Mouse (Mus musculus) midbrain, postnatal 0 days (tissue): ENCODE measurements around the gene Fam3c. TPM values are rescaled to one million over a fixed set of nuclear protein-coding genes. Genes with fewer than 3 reads are reported as not detected.

Source experiments
- ATAC-seq: fragments of 200-750 bp; cut with Nextera tagmentation; 2 replicates; pipeline ENCODE4 v1.8.0; 2017; ENCODE audit warnings: moderate number of reproducible peaks, mild to moderate bottlenecking, moderate TSS enrichment, moderate library complexity; ENCODE audit not compliant: low FRiP score
- DNase-seq: peaks from one replicate; pipeline ENCODE4 v3.0.0-alpha.2; 2015; ENCODE audit warnings: low spot score
- H3K27ac ChIP-seq: fragments of 300-500 bp; sonication (generic); 2 replicates; pipeline ENCODE4 v1.5.1; 2014; ENCODE audit warnings: low read depth, mild to moderate bottlenecking, low read length, mixed read lengths
- H3K27me3 ChIP-seq: fragments of 300-500 bp; sonication (generic); 2 replicates; pipeline ENCODE4 v1.6.1; 2014; ENCODE audit warnings: low read length, control low read depth, mixed read lengths; ENCODE audit not compliant: insufficient read depth
- H3K36me3 ChIP-seq: fragments of 300-500 bp; sonication (generic); 2 replicates; pipeline ENCODE4 v1.6.1; 2014; ENCODE audit warnings: low read length, control low read depth, mixed read lengths; ENCODE audit not compliant: insufficient read depth
- H3K4me1 ChIP-seq: fragments of 300-500 bp; sonication (generic); 2 replicates; pipeline ENCODE4 v1.6.1; 2014; ENCODE audit warnings: mild to moderate bottlenecking, control low read depth, antibody characterized with exemption, low read length, mixed read lengths; ENCODE audit not compliant: insufficient read depth
- H3K4me2 ChIP-seq: fragments of 300-500 bp; sonication (generic); 2 replicates; pipeline ENCODE4 v1.6.1; 2014; ENCODE audit warnings: low read depth, mild to moderate bottlenecking, low read length, mixed read lengths; ENCODE audit not compliant: poor library complexity, severe bottlenecking
- H3K4me3 ChIP-seq: fragments of 300-500 bp; sonication (generic); 2 replicates; pipeline ENCODE4 v1.5.1; 2014; ENCODE audit warnings: low read depth, mild to moderate bottlenecking, low read length, moderate library complexity
- H3K9ac ChIP-seq: fragments of 300-500 bp; sonication (generic); replicated peaks from 2 replicates; pipeline ENCODE4 v1.6.1; 2014; ENCODE audit warnings: mild to moderate bottlenecking, low read length, moderate library complexity, mixed read lengths; ENCODE audit not compliant: poor library complexity, severe bottlenecking
- H3K9me3 ChIP-seq: fragments of 300-500 bp; sonication (generic); 2 replicates; pipeline ENCODE4 v1.6.1; 2016; ENCODE audit warnings: low read length, control low read depth
- CTCF ChIP-seq: IDR thresholded peaks from 2 replicates; pipeline ENCODE4 v1.5.1; 2016; ENCODE audit warnings: antibody characterized with exemption, mild to moderate bottlenecking
- WGBS: fragments of 180-500 bp; shearing (Covaris S2); extraction: QIAGEN DNeasy Blood & Tissue Kit; methylation state at CpG from one replicate; pipeline ENCODE4 v1.1.7; 2014; 5-methylcytosine and 5-hydroxymethylcytosine counted together
- polyA plus RNA-seq: library from polyadenylated mRNA; unstranded; fragments of >200 nt; fragmentation: Nextera tagmentation; extraction: Ambion mirVana; gene quantifications from 2 replicates; pipeline ENCODE4 v1.2.1, GENCODE M21; 2015
- total RNA-seq: library from RNA; depleted of rRNA; stranded (reverse); fragments of >200 nt; gene quantifications from 2 replicates; pipeline ENCODE4 v1.2.3, GENCODE M21; 2014

Gene Fam3c
- total and polyA plus RNA-seq, 2 experiments from 2014 or later: 68.7 to 135 TPM

DNA sequence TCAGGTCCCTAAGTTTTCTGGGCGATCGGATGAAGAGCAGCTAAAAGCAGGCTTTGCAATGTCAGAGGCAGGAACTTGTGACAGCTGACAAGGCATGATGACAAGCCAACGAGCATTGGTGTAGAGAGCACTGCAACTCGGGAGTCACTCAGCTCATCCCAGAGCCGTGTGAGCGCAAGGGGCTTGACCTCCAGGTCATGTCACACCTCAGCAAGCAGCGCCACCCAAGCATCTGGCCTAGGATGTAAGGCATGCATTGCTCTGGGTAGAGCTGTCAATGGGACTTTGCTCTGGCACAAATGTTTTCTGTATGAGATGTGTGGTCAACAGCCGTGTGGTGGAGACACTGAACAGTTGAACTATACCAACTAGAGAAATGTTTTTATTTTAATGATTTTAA, 28.1 kb downstream of the Fam3c start:
- ATAC-seq: no peak
- Histone ChIP-seq H3K9ac (no peak overlapping the region), H3K4me3 (no peak overlapping the region), H3K4me2 (no peak overlapping the region), H3K36me3 (0 out of 2 replicates have a peak, but pooled peaks cover 7% of the 10 kb centered on the region), H3K4me1 (no peaks in the 10 kb centered on the region), H3K27me3 (no peaks in the 10 kb centered on the region), H3K27ac (no peak overlapping the region), H3K9me3 (no peaks in the 10 kb centered on the region)
- no peak for DNase-seq
- 72% methylated on average over 8 of the region's 8 CpGs for WGBS
- TF ChIP-seq CTCF: no peak

DNA sequence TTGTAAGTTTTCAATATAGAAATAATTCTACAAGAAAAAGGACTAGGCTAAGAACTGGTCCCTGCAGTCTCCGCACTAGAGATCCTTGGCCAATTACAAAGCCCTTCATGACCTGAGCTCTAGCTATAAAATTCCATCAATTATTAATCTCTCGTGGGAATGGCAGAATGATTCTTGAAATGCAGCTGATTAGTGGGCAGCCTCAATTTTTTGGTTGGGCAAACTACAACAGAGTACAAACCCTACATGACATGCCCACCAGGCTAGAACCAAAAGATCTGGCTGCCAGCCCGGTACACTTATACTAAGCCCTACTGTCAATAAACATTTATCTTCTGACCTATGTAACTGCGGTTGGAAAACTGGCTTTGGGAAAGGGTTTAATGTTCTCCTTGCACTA, 29.0 kb downstream of the Fam3c start:
- H3K9me3 ChIP-seq: no peaks in the 10 kb centered on the region
- no peak overlapping the region for H3K4me3 ChIP-seq
- 0 out of 2 replicates have a peak, but pooled peaks cover 7% of the 10 kb centered on the region for H3K36me3 ChIP-seq
- H3K27ac ChIP-seq: no peak overlapping the region
- DNase-seq: no peak
- H3K4me2 ChIP-seq: no peak overlapping the region
- no peak for ATAC-seq
- WGBS: 54% methylated on average over 4 of the region's 4 CpGs
- no peak overlapping the region for H3K9ac ChIP-seq
- no peak for TF ChIP-seq CTCF
- no peaks in the 10 kb centered on the region for H3K27me3 ChIP-seq
- H3K4me1 ChIP-seq: no peaks in the 10 kb centered on the region

DNA sequence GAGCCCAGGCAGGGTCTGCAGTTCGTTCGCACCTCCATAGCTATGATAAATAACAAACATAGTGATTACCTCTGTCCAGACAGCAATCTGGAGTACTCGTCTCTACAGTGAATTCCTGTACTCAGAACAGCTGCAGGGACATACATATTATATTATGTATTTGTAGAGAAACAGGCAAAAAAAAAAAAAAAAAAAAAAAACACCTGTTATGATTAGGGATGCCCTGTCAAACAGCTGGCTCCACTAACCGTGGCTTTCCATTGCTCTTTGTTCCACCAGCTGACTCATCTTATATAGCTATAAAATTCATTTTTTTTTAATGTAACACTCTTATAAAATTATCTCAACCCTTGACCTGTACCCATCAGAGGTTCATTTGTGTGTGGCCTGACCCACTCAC, 29.8 kb downstream of the Fam3c start:
- no peaks in the 10 kb centered on the region for H3K9me3 ChIP-seq
- H3K4me3 ChIP-seq: no peak overlapping the region
- H3K4me1 ChIP-seq: no peaks in the 10 kb centered on the region
- no peak for DNase-seq
- 0 out of 2 replicates have a peak, but pooled peaks cover 7% of the 10 kb centered on the region for H3K36me3 ChIP-seq
- no peaks in the 10 kb centered on the region for H3K27me3 ChIP-seq
- no peak overlapping the region for H3K4me2 ChIP-seq
- ATAC-seq: no peak
- H3K27ac ChIP-seq: no peak overlapping the region
- no peak for TF ChIP-seq CTCF
- H3K9ac ChIP-seq: no peak overlapping the region
- WGBS: 90% methylated on average over 4 of the region's 4 CpGs

DNA sequence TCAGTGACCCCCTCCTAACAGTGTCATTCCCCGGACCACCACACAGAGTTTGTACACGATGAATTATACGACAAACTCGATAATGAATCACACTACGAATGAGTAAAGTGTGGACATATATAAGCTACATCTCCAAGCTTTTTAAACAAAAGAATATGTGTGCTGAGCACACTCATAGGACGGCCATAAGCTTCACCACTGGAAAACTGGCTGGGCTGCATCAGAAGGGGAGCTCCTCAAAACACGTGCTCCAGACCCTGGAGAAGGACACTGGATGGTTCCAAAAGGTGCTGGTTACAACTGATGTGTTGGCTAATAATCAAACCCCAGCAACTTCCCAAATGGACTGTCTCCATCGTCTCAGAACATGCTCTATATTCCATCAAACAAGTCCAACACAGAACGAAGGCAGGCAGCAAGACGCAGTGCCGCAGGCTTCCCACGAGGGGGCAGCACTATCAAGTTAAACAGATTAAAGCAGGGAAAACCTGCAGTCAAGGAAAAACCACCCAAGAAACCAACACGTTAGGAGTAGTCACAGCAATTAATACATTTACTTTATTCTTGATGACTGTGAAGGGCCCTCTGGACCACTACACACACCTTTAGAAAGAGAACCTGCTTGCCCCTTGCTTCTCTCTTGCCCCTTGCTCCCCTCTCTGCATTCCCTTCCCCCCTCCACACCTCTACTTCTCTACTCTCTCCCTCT, 30.5 kb downstream of the Fam3c start:
- Histone ChIP-seq H3K27me3 (no peaks in the 10 kb centered on the region), H3K4me1 (no peaks in the 10 kb centered on the region), H3K9me3 (no peaks in the 10 kb centered on the region), H3K4me2 (no peak overlapping the region), H3K36me3 (peaks cover 7% of the 10 kb centered on the region; the same call in 1 of the 2 replicates), H3K9ac (no peak overlapping the region), H3K27ac (no peak overlapping the region), H3K4me3 (no peak overlapping the region)
- WGBS: 57% methylated on average over 13 of the region's 13 CpGs
- peak; percentile 94 for TF ChIP-seq CTCF
- ATAC-seq (peak; percentile 64; the same call in 1 of the 2 replicates), DNase-seq (peak; percentile 84)

DNA sequence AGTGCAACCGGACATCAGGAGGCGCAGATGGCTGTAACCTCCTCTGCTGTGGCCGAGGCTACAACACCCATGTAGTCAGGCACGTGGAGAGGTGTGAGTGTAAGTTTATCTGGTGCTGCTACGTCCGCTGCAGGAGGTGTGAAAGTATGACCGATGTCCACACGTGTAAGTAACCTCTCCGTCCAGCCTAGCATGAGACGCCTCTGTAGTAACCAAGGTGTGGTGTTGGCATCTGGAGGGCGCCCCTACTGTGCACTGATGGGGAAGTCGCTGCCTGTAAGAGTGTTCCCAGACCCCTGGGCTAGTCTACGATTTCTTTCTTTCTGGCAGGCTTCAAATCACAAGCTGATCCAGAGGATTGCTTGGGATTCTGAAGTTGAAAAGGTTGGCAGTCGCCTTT, 58.0 kb downstream of the Fam3c start:
- ATAC-seq: no peak
- no peak for TF ChIP-seq CTCF
- DNase-seq: no peak
- Histone ChIP-seq H3K27ac (no peak overlapping the region), H3K36me3 (no peaks in the 10 kb centered on the region), H3K9me3 (no peaks in the 10 kb centered on the region), H3K9ac (no peak overlapping the region), H3K4me3 (no peak overlapping the region), H3K4me1 (no peaks in the 10 kb centered on the region), H3K27me3 (0 out of 2 replicates have a peak, but pooled peaks cover 3% of the 10 kb centered on the region), H3K4me2 (no peak overlapping the region)
- whole genome bisulfite sequencing: 63% methylated on average over 14 of the region's 14 CpGs

DNA sequence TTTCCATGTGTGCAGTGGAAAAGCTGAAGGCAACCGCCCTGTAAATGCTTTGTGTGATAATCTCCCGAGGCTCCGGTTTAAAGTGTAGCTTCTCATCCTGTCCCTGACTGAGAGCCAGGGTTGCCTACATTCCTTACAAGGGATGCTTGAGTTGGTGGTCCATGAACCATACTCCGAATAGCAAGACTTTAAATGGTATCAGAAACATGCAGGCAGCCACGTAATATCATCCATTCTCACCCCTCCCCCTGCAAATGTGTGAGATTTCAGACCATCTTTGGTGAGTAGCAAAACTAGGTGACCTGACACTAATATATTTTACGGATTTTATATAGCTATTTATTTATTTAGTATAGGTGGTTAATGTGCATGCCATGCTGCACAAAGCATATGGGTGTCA, 59.0 kb downstream of the Fam3c start:
- Histone ChIP-seq H3K27me3 (peaks cover 3% of the 10 kb centered on the region; the same call in 1 of the 2 replicates), H3K4me3 (no peak overlapping the region), H3K36me3 (no peaks in the 10 kb centered on the region), H3K27ac (no peak overlapping the region), H3K4me1 (no peaks in the 10 kb centered on the region), H3K4me2 (no peak overlapping the region), H3K9ac (no peak overlapping the region), H3K9me3 (no peaks in the 10 kb centered on the region)
- DNase-seq: no peak
- TF ChIP-seq CTCF: no peak
- 87% methylated on average over 6 of the region's 6 CpGs for WGBS
- ATAC-seq: no peak
